Mouse (Mus musculus): Measurements from ENCODE around the gene Ap3m1. TPM values are rescaled to one million over a fixed set of nuclear protein-coding genes. Genes with fewer than 3 reads are reported as not detected.

Gene Ap3m1
- total and polyA plus RNA-seq, 2 experiments from 2014 or later = 50.1 to 67.6 TPM

GRCm38 (mm10) chr14:21017871-21018270 is 34.4 kb downstream of the Ap3m1 start:
- 95% methylated on average over 5 of the region's 5 CpGs for WGBS
- TF ChIP-seq CTCF (IDR thresholded peaks at IDR 0.05) = no peak
- H3K4me2 ChIP-seq (ENCODE audit: low read depth, low read length, poor library complexity, severe bottlenecking) = no peak overlapping the region
- peaks cover 14% of the 10 kb centered on the region for H3K36me3 ChIP-seq (ENCODE audit: insufficient read depth, low read length)
- ATAC-seq (ENCODE audit: low FRiP score) (no peak), DNase-seq (ENCODE audit: low spot score) (no peak)
- no peak overlapping the region for H3K9ac ChIP-seq (replicated peaks; ENCODE audit: low read length, poor library complexity, severe bottlenecking)
- no peak overlapping the region for H3K27ac ChIP-seq (ENCODE audit: low read depth, low read length)
- no peaks in the 10 kb centered on the region for H3K9me3 ChIP-seq (ENCODE audit: low read length)
- H3K27me3 ChIP-seq (ENCODE audit: insufficient read depth, low read length) = no peaks in the 10 kb centered on the region
- no peaks in the 10 kb centered on the region for H3K4me1 ChIP-seq (ENCODE audit: insufficient read depth, low read length)
- no peak overlapping the region for H3K4me3 ChIP-seq (ENCODE audit: low read depth, low read length)

- TF ChIP-seq CTCF (IDR thresholded peaks at IDR 0.05) = no peak
- WGBS = 93% methylated on average over 5 of the region's 5 CpGs
- ATAC-seq (ENCODE audit: low FRiP score) = no peak
Observed at GRCm38 (mm10) chr14:21013800-21014334, 38.4 kb downstream of the Ap3m1 start.

GRCm38 (mm10) chr14:20999617-21000016 is 52.7 kb downstream of the Ap3m1 start:
- no peaks in the 10 kb centered on the region for H3K4me1 ChIP-seq (ENCODE audit: insufficient read depth, low read length)
- H3K4me3 ChIP-seq (ENCODE audit: low read depth, low read length) = no peak overlapping the region
- H3K27me3 ChIP-seq (ENCODE audit: insufficient read depth, low read length) = no peaks in the 10 kb centered on the region
- no peak overlapping the region for H3K27ac ChIP-seq (ENCODE audit: low read depth, low read length)
- ATAC-seq (ENCODE audit: low FRiP score) = no peak
- no peaks in the 10 kb centered on the region for H3K9me3 ChIP-seq (ENCODE audit: low read length)
- H3K4me2 ChIP-seq (ENCODE audit: low read depth, low read length, poor library complexity, severe bottlenecking) = no peak overlapping the region
- DNase-seq (ENCODE audit: low spot score) = no peak
- 87% methylated on average over 4 of the region's 4 CpGs for WGBS
- H3K9ac ChIP-seq (replicated peaks; ENCODE audit: low read length, poor library complexity, severe bottlenecking) = no peak overlapping the region
- no peak for TF ChIP-seq CTCF (IDR thresholded peaks at IDR 0.05)
- 0 out of 2 replicates have a peak, but pooled peaks cover 3% of the 10 kb centered on the region for H3K36me3 ChIP-seq (ENCODE audit: insufficient read depth, low read length)

More at GRCm38 (mm10) chr14:21013800-21014334, 38.4 kb downstream of the Ap3m1 start:
- Histone ChIP-seq H3K36me3 (ENCODE audit: insufficient read depth, low read length) (peaks cover 9% of the 10 kb centered on the region), H3K4me1 (ENCODE audit: insufficient read depth, low read length) (no peaks in the 10 kb centered on the region), H3K9ac (replicated peaks; ENCODE audit: low read length, poor library complexity, severe bottlenecking) (no peak overlapping the region), H3K4me3 (ENCODE audit: low read depth, low read length) (no peak overlapping the region), H3K27me3 (ENCODE audit: insufficient read depth, low read length) (no peaks in the 10 kb centered on the region), H3K4me2 (ENCODE audit: low read depth, low read length, poor library complexity, severe bottlenecking) (no peak overlapping the region), H3K27ac (ENCODE audit: low read depth, low read length) (no peak overlapping the region), H3K9me3 (ENCODE audit: low read length) (no peaks in the 10 kb centered on the region)
- DNase-seq (ENCODE audit: low spot score) = no peak

DNA sequence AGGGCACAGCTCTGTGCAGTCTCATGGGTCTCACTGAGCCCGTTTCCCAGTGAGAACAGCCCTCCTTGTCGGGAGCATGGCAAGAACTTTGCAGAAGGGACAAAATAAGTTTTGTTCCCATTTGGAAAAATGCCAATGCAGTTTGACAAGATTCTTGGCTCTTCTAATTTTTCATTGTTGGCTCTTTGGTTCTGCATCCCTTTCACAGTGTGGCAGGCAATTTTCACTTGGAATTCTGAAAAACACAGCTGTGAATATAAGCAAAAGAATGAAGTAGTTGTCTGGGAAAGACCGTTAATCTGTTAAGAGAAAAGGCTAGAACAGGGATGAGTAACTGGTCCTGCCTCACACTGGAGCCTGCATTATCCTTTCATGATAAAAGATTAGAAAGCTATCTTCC is 54.8 kb downstream of the Ap3m1 start:
- no peak overlapping the region for H3K4me3 ChIP-seq (ENCODE audit: low read depth, low read length)
- DNase-seq (ENCODE audit: low spot score) = peak; percentile 62
- H3K27me3 ChIP-seq (ENCODE audit: insufficient read depth, low read length) = no peaks in the 10 kb centered on the region
- WGBS = 58% methylated on average over 3 of the region's 3 CpGs
- no peak overlapping the region for H3K9ac ChIP-seq (replicated peaks; ENCODE audit: low read length, poor library complexity, severe bottlenecking)
- TF ChIP-seq CTCF (IDR thresholded peaks at IDR 0.05) = no peak
- H3K4me2 ChIP-seq (ENCODE audit: low read depth, low read length, poor library complexity, severe bottlenecking) = no peak overlapping the region
- H3K27ac ChIP-seq (ENCODE audit: low read depth, low read length) = no peak overlapping the region
- H3K4me1 ChIP-seq (ENCODE audit: insufficient read depth, low read length) = no peaks in the 10 kb centered on the region
- H3K36me3 ChIP-seq (ENCODE audit: insufficient read depth, low read length) = no peaks in the 10 kb centered on the region
- H3K9me3 ChIP-seq (ENCODE audit: low read length) = no peaks in the 10 kb centered on the region
- ATAC-seq (ENCODE audit: low FRiP score) = no peak

GRCm38 (mm10) chr14:20996361-20996760 is 55.9 kb downstream of the Ap3m1 start:
- H3K9me3 ChIP-seq (ENCODE audit: low read length) = no peaks in the 10 kb centered on the region
- no peak overlapping the region for H3K4me3 ChIP-seq (ENCODE audit: low read depth, low read length)
- ATAC-seq (ENCODE audit: low FRiP score) = no peak
- no peaks in the 10 kb centered on the region for H3K27me3 ChIP-seq (ENCODE audit: insufficient read depth, low read length)
- H3K36me3 ChIP-seq (ENCODE audit: insufficient read depth, low read length) = no peaks in the 10 kb centered on the region
- no peaks in the 10 kb centered on the region for H3K4me1 ChIP-seq (ENCODE audit: insufficient read depth, low read length)
- H3K27ac ChIP-seq (ENCODE audit: low read depth, low read length) = no peak overlapping the region
- no peak overlapping the region for H3K4me2 ChIP-seq (ENCODE audit: low read depth, low read length, poor library complexity, severe bottlenecking)
- no peak overlapping the region for H3K9ac ChIP-seq (replicated peaks; ENCODE audit: low read length, poor library complexity, severe bottlenecking)
- TF ChIP-seq CTCF (IDR thresholded peaks at IDR 0.05) = no peak
- DNase-seq (ENCODE audit: low spot score) = no peak
- WGBS = 84% methylated on average over 5 of the region's 5 CpGs

- H3K27ac ChIP-seq (ENCODE audit: low read depth, low read length) = no peak overlapping the region
- WGBS = 90% methylated on average over 2 of the region's 2 CpGs
- H3K9me3 ChIP-seq (ENCODE audit: low read length) = no peaks in the 10 kb centered on the region
- no peaks in the 10 kb centered on the region for H3K4me1 ChIP-seq (ENCODE audit: insufficient read depth, low read length)
- DNase-seq (ENCODE audit: low spot score) = no peak
- H3K36me3 ChIP-seq (ENCODE audit: insufficient read depth, low read length) = no peaks in the 10 kb centered on the region
- no peak overlapping the region for H3K4me3 ChIP-seq (ENCODE audit: low read depth, low read length)
- H3K9ac ChIP-seq (replicated peaks; ENCODE audit: low read length, poor library complexity, severe bottlenecking) = no peak overlapping the region
- no peak for ATAC-seq (ENCODE audit: low FRiP score)
- H3K27me3 ChIP-seq (ENCODE audit: insufficient read depth, low read length) = no peaks in the 10 kb centered on the region
- H3K4me2 ChIP-seq (ENCODE audit: low read depth, low read length, poor library complexity, severe bottlenecking) = no peak overlapping the region
- TF ChIP-seq CTCF (IDR thresholded peaks at IDR 0.05) = no peak
Observed at GRCm38 (mm10) chr14:20995497-20995896, 56.8 kb downstream of the Ap3m1 start.

Data from midbrain, postnatal 0 days (tissue).